Mouse (Mus musculus) gastrocnemius, postnatal 4 days (tissue): Measurements from ENCODE around the gene Clec4n. TPM values are rescaled to one million over a fixed set of nuclear protein-coding genes. Genes with fewer than 3 reads are reported as not detected.
"Not testable (repeated sequence)": the region's sequence is repeated elsewhere in the genome, so short reads cannot be mapped to it uniquely, and the experiment has no call there.

ENCODE experiments used
- DNase-seq, 2 experiments: peaks; one replicate each; pipeline ENCODE4 v3.0.0; 2021 to 2022; ENCODE audit warnings: low spot score in 2 of 2, mixed read lengths in 2 of 2
- total RNA-seq, 2 experiments: library from RNA; stranded (reverse); gene quantifications; 2 replicates each; pipeline ENCODE4 v1.2.3; 2021

The Clec4n gene
- total RNA-seq, 2 experiments from 2014 or later = 1.3 to 1.6 TPM

DNA sequence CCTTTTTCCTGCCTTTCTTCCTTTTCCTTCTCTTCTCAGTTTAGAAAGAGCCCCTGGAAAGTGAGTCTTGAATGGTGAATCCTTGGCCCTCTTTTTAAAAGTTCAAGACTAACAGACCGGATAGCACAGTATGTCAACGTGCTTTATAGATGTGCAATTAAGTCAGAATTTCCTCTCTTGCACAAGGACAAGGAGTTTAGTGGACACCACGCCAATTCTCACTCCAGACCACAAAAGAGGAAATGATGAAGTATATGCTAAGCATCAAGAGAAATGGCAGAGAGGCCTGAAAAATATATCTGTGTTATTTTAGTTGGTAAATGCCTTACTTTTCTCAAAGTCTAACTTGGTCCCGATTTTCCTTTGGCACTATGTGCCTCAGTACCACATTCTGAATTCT is 60.1 kb downstream of the Clec4n start, which contains the start of gene Clec4e:
Gene Clec4e, minus strand, starts transcription at position 118 of the 400 bp plus-strand sequence.
- DNase-seq = no peak

- DNase-seq = no peak
These were observed 63.2 kb downstream of the Clec4n start for GRCm38 (mm10) chr6:123292751-123293400.

DNA sequence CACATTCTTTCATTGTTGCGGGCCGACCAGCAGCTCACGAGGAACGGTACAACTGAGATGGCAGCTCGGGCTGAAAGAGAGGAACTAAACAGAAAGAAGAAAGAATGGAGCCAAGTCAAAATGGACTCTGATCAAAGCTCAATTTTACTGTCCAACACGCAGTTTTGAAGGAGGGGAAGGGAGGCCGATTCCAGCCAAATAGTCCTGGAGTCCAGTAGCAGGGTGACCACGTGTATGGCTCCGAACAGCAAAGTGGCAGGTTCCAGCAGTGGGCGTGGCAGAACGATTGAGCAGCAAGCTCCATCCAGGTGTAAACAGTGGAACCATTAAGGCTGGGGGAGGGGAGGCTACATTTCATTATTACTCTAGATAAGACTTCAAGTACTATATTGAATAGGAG is 63.9 kb downstream of the Clec4n start:
- DNase-seq = not testable (repeated sequence)

Other genes with a start within 250 kb of the Clec4n start
- not detected for gene Clec4a4, start 239.5 kb upstream of the Clec4n start, total RNA-seq
- not detected for gene Clec4b1, start 179.9 kb upstream of the Clec4n start, total RNA-seq
- gene Clec4a2, start 123.4 kb upstream of the Clec4n start, total RNA-seq = 1 to 10 TPM; 3.2 to 3.3 TPM
- not detected for gene Clec4b2, start 57.0 kb upstream of the Clec4n start, total RNA-seq
- gene Clec4d, start 32.3 kb downstream of the Clec4n start, total RNA-seq = under 1 TPM in 1 of 2 experiments, not detected in 1; 0.88 TPM
- gene Clec4e, start 60.0 kb downstream of the Clec4n start, total RNA-seq = under 1 TPM; 0.25 to 0.41 TPM
- not detected for gene Vmn2r19, start 78.5 kb downstream of the Clec4n start, total RNA-seq
- gene Vmn2r20, start 188.3 kb downstream of the Clec4n start, total RNA-seq = under 1 TPM in 1 of 2 experiments, not detected in 1; 0.02 TPM